Mouse (Mus musculus): ENCODE measurements around the gene Lrrfip1.

Gene Lrrfip1

DNA sequence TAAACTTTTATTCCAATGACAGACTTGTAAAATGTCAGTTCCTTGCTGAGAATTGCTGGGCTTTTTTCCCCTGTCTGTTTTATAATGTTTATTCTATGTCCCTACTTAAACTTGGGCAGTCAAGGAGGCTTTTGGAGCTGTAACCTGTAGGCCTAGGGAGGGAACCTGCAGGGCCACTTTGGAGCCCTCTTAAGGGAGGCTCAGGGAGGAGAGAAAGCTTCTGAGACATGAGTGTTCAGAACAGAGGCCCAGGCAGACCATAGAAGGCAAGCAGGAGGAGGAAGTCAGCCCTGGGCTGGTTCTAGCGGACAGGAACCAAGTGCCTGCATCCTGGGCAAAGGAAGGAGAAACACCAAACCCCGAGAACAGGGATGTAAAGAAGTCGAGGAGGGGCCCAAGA lies 56.3 kb downstream of the Lrrfip1 start:
- in situ Hi-C loops (cut with MboI, MseI), result loop anchor here (5.0 to 10.0 kb wide), 3 partner anchors 37 to 200 kb away; partner anchors contain the start of gene Ube2f

DNA sequence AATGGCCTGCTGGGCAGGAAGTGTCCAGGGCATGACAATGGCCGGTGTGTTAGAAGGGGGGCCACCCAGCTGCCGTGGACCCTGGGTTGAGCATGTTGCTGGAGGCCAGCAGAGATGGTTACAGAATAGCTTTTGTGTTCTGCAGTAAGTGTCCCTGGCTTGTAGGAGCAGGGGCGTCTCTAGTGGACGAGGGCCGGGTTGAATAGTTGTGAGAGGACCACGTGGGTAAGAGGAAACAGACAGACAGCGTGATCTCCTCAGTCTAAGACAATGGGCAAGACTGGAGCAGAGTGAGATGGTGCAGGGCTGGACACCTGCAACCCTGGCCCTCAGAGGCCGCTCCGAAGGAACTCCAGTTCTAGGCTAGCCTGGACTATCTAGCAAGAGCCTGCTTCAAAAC lies 57.2 kb downstream of the Lrrfip1 start:
- in situ Hi-C loops (cut with MboI, MseI), result loop anchor here (5.0 to 10.0 kb wide), 3 partner anchors 37 to 199 kb away; partner anchors contain the start of gene Ube2f

DNA sequence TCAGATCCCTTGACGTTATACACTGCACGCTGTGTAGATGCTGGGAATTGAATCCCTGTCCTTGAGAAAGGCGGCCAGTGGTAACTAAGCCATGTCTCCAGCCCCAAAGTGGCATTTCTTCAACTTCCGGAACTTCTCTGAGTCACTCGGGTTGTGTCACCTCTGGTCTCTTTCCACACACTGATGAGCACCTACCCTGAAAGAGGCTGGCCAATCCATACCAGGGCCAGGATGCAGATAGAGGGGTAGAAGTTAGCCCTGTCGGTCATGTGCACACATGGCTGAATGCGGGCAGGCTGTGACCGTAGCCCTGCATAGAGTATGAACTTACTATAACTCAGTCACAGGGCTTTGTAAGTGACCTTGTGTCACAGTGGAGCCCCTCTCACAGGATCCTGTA lies 57.9 kb downstream of the Lrrfip1 start:
- in situ Hi-C loops (cut with MboI, MseI), result loop anchor here (5.0 to 10.0 kb wide), 3 partner anchors 36 to 198 kb away; partner anchors contain the start of gene Ube2f

DNA sequence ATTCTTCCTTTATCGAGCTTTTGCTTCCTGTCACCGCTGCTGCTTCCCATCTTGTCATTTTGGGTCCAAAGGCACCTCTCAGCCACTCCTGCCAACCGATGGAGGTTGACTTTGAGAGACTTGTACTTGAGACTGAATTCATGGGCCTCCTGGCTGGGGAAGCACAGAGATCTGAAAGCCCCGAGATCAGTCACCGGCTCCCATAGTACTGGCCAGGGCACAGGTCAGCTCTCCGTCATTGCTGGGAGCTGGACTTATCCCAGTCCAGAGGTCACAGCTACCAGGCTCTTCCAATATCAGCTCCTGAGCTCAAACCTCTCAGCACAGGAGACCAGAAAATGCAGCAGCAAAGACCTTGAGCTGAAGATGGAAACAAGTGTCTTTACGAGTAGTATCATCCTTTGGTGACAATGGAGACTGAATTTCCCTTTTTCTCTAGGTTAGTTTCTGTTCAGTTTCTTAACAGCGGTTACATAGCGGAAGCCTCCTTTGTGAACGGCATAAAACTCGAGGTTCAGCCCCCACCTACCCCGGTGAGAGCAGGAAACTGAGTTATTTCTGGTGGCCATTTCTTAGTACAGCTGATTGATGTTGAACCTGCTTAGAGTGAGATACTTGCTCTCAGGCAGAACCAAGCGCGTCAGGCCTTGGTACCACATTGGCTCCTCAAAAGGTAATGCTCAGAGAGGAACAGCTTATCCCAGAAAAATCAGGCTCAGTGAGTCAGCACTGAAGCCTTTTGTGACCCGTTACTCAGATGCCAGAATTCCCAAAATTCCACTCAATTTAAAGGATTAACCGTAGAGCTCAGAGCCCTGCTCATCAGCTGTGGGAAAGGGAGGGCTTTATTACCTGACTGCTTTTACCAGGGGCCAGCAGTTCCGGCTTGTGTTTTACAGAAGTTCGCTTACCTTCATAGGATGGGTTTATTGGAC lies 59.0 kb downstream of the Lrrfip1 start:
- in situ Hi-C loops (cut with MboI, MseI), result loop anchor here (5.0 to 10.0 kb wide), 3 partner anchors 35 to 197 kb away; partner anchors contain the start of gene Ube2f

DNA sequence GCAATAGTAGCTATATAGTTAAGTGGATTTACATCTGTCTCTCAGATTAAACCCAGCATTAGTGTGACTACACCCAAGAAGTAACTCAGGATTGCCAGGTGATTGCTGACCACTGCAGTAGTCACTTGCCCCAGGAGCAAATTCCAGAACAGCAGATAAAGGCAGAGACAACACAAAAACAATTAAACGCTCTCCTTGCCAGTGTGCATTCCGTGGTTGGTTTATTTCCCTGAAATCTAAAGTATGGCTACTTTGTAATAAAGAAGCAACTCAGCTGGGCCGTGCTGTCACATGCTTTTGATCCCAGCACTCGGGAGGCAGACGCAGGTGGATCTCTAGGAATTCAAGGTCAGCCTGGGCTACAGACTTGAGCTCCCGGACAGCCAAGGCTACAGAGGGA lies 59.7 kb downstream of the Lrrfip1 start:
- in situ Hi-C loops (cut with MboI, MseI), result loop anchor here (5.0 to 10.0 kb wide), 3 partner anchors 34 to 197 kb away; partner anchors contain the start of gene Ube2f

DNA sequence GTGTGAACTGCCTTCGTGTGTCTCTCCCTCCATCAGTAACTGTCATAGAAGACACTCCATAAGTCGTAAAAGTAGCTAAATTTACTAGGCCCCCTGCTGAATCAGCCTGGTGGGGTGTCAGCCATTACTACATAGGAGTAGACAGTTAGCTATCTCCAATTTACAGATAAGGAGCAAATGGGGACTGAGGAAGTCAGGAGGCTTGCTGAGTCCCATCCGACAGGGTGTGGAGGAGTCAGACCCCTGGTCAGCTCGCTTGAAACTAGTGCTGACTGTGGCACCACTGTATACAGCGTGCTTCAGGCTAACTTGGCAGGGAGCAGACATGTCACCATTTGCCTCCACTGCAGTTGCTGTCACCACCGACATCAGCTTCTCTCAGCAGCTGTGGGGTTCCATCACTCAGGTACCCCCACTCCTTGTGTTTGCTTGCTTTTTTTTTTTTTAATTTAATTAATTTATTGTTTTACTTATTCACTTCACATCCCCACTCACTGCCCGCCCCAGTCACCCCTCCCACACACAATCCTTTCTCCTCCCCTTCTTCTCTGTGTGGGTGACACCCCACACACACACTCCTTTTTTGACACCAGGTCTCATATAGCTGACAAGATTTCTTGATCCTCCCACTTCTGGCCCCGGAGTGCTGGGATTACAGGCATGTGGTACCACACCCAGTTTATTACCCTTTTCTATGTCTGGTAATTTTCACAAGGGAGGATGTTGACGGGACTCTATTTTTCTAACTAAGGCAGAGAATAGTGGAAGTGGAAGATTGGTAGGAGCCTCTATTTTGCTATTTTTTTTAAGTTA lies 61.5 kb downstream of the Lrrfip1 start:
- in situ Hi-C loops (cut with MboI, MseI), result loop anchor here (5.0 to 10.0 kb wide), 3 partner anchors 32 to 195 kb away; partner anchors contain the start of gene Ube2f

DNA sequence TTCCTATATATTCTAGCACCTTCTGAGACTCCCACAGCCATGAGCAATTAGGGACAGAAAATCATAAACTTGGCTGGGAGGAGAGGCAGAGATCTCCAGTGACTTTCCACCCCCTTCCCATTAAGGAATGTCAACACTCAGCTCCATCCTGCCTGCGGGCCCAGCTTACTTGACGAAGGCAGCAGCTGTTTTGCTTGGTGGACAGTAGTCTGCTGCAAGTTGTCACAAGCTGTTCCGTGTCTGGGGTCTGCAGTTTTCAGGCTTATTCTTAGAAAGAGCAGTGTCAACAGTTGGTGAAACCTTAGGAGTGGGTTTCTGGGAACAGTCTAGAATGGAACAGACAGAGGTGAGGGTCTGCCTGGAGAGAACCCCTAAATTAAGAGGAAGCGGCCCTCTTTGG lies 62.6 kb downstream of the Lrrfip1 start:
- in situ Hi-C loops (cut with MboI, MseI), result no loop called here

DNA sequence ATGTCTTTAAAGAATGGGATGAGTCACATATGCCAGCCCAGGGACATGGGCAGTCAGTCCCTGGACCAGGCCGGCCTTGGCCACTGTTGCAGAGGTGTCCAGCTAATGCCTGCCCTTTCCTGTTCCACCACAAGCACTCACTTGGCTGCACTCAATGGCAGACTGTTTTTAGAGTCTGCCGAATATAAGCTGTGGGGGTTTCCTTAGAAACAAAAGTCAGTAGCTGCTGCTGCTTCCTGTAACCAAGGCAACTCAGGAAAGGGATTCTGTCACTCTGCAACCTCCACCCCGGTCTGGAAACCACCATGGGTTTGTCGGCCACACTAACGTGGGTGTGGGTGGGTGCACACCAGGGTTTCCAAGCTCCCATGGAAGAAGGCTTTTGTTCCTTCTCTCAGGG lies 63.8 kb downstream of the Lrrfip1 start:
- in situ Hi-C loops (cut with MboI, MseI), result no loop called here

DNA sequence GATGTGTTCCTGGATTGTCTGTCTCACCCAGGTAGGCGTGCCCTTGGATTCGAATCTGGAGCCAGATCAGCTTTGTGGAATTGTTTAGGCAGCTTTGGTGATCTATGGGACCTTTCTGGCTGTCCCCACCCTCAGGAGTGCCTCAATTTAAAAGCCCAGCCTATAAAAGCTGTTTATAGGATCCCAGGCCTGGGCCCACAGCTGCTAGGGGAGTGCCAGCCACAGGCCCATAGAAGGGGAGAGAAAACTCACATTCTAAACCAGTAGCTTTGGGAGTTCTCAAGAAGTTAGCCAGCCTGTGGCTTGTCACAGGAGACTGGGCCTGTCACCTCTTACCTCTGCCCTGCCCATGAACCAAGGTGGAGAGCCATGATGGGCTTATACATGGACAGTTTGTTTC lies 65.5 kb downstream of the Lrrfip1 start:
- in situ Hi-C loops (cut with MboI, MseI), result no loop called here

DNA sequence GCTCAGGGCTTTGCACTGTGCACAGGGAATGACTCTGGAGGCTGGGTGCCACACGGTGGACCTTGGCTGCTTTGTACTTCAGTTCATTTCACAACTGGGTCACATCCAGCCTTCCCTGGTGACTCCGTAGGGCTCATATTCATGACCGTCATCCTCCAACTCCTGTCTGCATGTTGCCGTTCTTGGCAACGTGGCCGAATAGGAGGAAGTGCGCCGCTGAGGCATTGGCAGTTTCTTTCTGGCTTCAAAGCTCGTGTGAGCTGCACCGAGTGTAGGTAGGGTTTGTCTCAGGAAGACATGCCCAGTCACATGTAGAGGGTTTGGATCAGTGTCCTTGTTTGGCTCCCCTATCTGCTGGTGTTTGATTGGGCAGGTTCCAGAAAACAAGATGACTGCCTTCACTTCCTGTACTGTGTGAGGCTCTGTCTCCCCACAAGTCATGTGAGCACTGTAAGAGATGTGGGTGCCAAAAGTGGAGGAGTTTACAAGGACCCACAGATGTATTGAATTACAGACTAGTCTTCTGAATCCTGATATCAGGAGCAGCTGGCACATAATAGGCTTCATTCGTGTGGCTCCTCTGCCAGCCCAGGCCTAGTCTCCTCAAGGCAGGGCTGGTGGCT lies 66.5 kb downstream of the Lrrfip1 start:
- in situ Hi-C loops (cut with MboI, MseI), result no loop called here

DNA sequence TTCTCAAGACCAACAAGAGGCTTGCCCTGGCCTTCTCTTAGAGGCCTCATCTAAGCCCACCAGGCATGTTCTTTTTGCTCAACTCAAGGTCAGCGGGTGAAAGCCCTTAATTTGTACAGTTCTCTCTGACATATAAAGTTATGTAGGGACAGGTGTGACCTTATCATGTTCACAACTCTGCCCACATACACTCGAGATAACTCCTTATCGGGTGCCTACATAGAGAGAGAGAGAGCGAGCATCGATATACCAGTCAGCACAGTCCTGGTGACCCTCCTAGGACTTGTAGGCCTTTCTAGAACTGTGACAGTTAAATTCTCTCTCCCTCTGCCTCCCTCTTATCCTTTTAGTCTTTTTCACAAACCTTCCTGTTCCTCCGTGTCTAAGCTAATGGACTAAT lies 67.5 kb downstream of the Lrrfip1 start:
- in situ Hi-C loops (cut with MboI, MseI), result no loop called here

DNA sequence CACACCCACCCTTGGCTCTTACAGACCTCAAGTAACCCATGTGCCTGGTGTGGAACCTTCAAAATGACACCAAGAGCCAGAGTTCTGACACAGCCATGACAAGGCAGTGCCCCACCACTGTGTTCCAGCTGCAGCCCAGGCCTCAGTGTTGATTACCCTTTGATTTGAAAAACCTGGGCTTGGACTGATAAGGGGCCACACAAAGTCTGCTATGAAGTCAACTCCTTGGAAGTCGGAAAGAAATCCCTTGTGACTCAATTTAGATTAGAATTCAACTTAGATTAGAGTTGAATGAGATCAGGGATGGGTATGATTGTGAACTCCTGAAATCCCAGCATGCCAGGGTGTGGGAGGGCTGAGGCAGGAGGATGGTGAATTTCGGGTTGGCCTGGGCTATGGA lies 68.1 kb downstream of the Lrrfip1 start:
- in situ Hi-C loops (cut with MboI, MseI), result no loop called here

DNA sequence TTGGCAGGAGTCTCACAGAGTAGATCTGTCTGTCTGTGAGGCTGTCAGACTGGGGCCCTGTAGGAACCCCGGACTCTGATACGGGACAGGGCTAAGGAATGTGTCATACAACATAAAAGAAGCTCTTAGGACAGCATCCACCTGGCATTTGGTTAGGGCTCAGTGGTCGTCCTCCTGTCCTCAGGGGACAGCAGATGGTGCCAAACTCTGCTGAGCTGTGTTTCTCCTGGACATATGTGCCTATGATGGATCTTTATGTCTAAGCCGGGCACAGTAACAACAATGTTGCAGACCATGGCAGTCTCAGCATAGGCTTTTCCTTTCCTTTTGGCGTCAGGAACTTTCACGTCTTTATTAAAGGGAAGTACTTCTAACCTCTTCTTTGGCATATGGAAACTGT lies 69.2 kb downstream of the Lrrfip1 start:
- in situ Hi-C loops (cut with MboI, MseI), result no loop called here

DNA sequence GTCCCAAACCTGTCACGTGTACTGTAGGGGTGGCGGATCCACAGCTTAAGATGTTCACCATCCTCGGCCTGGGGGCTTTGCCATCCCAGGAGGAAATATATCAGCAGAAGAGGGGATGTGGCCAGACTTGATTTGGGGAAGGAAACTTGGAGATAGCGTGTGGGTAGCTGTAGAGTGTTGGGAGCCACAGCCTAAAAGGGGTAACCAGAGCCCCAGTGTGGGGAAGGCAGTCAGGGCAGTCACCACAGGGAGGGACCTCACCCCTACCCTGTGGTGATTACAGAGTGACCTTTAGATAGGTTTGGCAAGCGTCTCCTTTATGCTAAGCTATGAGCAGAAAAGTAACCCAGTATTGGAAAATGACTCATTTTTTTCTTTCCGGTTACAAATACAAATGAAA lies 71.0 kb downstream of the Lrrfip1 start:
- in situ Hi-C loops (cut with MboI, MseI), result no loop called here

DNA sequence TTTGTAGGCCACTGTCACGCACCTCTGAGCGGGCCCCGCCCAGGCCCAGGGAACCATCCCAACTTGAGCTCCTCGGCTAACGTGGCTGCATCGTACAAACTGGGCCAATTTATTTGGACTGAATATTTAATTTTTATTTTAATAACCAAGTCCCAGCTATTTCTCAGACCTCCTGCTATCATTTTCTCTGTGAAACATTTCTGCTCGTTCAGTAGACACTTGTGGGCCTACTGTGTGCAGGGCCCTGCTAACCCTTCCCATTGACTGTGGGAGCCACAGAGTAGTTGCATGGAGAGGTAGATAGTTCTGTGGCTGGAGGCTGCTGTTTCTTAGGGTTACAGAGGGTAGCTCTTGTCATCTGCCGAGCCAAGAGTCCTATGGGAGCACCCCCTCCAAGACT lies 72.0 kb downstream of the Lrrfip1 start:
- in situ Hi-C loops (cut with MboI, MseI), result no loop called here

DNA sequence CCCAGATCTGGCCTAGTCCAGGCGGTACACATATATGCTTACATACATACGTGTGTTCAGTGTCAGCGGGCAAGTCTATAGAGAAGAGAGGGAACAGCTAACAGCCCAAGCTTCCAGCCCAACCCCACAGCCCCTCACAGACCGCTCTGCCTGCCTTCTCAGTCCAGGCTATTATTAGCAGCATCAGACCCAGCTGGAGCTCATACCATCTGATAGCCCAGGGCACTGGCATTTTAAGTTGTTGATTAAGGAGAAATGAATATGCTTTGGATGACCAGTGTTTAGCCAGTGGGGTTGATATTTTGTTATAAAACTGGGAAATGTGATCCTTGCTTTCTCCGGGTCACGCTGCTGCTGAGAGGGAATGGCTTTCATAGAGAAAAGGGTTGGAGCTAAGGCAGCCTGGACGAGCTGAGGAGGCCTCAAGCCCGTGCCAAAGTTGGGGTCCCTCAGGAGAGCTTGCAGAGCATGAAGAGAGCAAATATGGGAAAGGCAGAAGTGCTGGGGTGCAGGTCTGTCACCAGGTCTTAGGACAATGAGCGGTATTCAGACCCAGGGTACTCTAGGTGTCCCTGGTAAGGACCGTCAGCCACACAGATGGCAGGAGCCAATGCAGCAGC lies 73.2 kb downstream of the Lrrfip1 start:
- in situ Hi-C loops (cut with MboI, MseI), result no loop called here

DNA sequence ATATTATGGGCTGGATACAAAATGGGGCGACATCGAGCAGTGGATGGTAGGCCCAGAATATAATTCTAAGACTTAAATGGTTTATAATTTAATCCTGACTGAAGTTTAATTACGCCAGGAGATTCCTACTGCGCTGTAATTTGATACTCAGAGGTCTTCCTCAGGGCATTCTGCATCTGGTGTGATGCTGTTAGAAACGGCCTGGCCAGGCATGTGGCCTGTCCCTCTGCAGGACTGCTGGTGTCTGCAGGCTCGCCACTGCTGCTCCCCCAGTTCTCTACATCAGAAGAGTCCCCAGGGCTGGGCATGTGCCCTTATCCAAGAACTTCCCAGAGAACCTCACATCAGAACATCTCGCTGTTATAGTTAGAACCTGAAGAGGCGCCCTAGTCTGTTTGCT lies 78.4 kb downstream of the Lrrfip1 start:
- in situ Hi-C loops (cut with MboI, MseI), result no loop called here

DNA sequence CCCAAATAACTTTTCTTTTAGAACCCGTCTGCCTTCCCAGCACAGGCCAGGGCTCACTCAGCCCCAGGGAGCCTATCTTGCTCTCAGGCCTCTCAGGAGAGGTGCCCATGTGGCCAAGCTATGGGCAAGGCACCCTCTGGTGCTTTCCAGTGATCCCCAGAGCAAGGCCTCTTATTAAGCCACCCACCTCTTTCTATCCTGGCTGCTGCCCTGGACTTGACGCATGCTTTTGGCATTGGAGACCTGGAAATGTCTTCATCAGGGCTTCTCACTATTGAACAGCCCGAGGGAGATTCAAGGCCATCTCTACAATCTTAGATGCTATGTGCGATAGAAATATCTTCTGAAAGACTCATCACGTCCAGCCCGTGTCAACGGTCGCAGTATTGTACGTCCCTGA lies 78.9 kb downstream of the Lrrfip1 start:
- in situ Hi-C loops (cut with MboI, MseI), result no loop called here

DNA sequence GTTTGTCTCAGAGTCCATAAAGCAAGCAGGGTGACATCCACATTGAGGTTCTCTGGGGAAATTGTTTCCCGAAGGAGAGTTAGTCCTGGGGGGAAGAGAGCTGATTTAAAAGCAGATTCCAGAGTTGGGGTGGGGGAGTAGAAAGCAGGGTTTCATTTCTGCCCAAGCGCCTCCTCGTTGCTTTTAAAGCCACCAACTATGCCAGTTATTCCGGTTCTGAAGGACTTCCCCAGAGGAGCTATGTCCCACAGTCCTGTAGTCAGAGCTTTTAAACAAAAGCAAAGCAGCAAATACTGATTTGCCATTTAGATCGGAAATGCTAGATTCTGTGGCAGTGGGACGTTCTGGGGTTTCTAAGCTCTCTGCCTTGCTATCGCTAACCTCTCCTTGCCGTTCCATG lies 79.4 kb downstream of the Lrrfip1 start:
- in situ Hi-C loops (cut with MboI, MseI), result no loop called here

DNA sequence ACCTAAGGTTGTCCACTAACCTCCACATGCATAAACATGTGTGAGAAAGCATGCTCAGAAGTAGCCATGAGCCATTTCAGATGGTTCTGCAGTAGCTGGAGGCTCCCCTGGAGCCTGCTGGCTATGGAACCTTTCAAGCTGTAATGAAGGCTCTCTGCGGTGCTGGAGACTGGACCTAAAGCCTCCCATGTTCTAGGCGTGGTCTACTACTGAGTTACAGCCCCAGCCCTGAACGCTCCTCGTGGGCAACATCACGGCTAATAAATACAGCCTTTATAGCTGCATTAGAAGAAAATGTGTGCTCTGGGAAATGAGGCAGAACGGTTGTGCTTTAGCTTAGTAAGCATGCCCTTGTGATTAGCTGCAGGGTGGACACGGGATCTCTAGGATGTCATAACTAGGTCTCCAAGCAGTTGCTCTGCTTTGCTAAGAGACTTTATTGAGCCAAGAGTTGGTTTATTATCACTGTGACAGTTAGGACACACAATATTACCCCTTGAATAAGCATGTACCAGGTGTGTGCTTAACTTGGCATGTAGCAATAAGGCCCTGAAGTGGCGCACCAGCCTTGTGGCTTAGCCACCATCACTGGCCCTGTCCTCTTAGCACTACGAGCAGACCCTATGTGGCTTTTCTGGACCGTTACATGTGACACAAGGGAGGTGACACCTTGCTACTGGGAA lies 81.3 kb downstream of the Lrrfip1 start:
- in situ Hi-C loops (cut with MboI, MseI), result no loop called here

DNA sequence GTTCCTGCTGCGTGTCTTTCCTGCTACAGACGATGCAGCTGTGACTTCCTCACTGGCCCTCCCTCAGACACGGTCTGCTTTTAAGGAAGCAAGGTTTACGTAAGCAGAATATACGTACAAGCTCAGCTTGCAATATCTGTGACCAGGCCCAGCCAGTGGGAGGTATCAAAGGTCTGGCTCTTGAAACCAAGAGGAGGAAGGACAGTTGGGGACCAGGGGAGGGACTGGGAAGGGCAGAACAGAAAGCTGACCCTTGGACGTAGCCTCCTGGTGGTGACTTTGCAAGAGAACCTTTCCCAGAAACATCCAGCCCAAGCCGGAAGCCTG lies 81.8 kb downstream of the Lrrfip1 start:
- in situ Hi-C loops (cut with MboI, MseI), result no loop called here
